Mouse (Mus musculus) ZHBTc4 (cell line): ENCODE data around the gene Ddx5.
"Not testable (repeated sequence)": the region's sequence is repeated elsewhere in the genome, so short reads cannot be mapped to it uniquely, and the experiment has no call there.

Source experiments
- DNase-seq: peaks from one replicate; pipeline ENCODE4 v3.0.0-alpha.2; 2011; ENCODE audit warnings: low read depth, low spot score

Ddx5 gene

DNA sequence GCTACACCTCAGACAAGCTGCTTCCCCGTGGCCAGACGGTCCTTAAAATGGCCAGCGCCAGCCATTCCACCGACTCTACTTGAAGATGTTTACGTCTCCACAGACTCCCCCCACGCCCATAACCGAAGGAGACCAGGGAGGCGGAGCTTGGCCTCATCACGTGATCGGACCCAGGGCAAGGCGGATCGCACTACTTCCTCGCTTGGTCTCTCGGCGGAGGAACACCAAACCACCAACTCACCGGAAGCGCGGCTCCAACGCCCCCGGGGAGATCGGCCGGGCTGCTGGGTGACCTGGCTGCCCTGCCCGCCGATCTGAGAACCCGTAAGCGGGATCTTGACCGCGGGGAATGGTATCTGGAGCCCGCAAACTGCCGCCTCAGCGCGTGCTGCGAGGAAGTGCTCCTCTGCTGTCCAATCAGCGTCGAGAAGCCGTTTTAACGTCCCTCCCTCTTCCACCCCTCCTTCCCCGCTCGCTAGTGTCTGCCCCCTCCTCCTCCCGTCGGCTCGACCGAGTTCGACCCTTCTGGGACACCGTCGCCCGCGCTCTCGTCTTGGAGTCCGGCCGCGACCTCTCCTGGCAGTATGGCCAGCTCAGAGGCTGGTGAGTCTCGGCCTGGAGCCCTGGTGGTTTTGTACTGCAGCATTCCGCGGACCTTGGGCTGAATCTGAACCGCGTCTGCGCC, at the start of gene Ddx5, which contains the start of gene Cep95:
TSS of gene Ddx5 (minus strand) at position 411 of the 685 bp plus-strand sequence.
TSS of gene Cep95 (plus strand) at position 478 of the 685 bp plus-strand sequence.
- peak; percentile 99 for DNase-seq

DNA sequence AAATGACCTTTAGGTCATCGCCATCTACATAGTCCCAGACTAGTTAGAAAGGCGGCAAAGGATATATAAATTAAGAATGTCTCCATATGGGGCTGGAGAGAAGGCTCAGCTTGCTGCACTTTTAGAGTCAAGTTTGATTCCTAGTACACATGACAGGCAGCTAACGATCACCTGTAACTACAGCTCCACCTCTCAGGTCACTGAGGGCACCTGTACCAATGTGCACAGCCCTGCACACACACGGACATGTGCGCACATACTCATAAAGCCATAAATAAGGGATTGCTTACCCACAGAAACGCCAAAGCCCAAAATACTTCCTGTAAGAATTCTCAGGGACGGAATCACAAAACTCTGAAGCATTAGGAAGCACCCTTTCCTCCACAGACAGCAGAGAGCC, 39.1 kb upstream of the Ddx5 start:
- no peak for DNase-seq

DNA sequence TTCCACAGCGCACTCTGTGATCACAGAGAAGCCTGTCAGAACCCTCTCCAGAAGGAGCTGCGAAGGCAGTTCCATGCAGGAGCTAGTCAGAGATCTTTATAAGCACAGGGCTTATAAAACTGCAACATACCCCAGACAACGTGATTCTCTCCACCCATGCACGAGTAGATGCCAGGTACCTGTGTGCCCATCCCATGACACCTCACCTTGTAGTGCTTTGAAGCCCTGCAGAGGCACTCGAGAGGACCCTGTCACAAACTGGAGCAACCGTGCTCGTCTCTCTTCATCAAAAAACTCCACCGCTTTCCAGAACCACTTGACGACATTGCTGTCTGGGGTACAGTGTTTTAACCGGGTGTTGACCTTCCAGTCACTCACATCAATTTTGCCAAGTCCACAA, 35.4 kb upstream of the Ddx5 start:
- no peak for DNase-seq

DNA sequence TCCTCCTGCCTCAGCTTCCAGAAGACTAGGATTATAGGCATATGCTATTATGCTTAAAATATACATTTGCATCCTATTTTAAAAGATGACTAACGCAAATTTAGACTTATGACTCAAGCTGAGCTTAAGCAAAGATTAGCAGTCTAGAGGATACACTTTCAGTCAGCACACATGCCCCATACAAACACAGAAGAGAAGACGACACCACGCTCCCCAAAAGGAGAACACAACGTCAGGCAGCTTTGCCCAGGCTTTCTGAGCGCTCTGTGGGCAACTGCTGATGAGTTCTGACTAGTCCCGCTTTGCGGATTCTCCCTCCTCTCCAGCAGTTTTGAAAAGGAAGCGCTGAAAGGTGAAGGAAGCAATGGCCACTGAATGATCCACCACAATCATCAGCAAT, 34.8 kb upstream of the Ddx5 start:
- DNase-seq = no peak

DNA sequence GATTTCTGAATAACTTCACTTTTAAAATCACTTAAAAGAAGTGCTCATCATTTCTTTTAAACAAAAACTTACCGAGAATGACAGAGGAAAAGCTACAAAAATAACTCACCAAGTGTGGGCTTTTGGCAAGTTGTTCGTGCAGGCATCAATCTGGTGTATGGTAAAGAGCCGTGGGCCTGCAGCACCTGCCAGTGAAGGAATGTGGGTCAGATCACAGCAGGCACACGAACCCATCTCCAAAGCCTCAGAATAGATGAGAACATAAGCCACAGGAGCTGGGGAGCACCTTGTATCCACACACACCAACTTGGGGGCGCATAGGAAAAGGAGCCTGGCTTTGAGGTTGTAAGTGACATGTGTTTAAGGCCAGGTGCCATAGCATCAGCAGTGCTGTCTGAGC, 33.9 kb upstream of the Ddx5 start:
- DNase-seq = no peak

DNA sequence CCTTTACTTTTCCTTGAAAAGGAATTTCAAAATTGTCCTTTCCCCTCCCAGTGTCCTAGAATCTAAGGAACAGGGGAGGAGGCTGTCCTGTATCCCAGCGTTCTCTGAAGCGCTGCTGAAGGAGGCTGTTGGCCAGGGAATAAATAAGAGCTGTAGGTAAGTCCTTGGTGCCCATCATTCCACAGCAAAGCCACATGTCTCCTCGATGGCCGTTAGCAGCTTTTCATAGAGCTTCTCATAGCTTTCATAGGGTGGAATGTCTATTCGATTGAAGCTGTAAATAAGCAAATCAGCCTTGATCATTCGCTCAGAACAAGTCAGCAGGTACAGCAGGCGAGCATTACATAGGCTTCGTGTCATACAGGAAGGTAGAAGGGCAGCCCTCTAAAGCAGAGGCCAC, 33.5 kb upstream of the Ddx5 start:
- no peak for DNase-seq

DNA sequence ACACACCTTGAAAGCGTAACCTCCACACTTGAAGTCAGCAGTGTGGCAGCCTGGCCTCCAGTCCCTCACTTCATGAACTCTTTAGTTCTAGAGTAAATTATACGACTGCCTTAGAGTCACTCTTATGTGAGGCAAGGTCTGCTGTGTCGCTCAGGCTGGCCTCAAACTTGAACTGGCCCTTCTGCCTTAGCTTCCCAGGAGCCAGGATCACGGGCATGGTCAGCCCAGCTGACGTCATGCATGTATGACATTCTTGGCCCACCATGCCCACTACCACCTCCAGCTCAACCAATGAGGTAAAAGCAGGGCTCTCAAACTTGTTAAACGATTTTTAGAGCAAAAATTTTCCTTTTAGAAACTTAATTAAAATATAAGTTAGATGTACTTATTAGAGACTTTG, 32.4 kb upstream of the Ddx5 start:
- no peak for DNase-seq

DNA sequence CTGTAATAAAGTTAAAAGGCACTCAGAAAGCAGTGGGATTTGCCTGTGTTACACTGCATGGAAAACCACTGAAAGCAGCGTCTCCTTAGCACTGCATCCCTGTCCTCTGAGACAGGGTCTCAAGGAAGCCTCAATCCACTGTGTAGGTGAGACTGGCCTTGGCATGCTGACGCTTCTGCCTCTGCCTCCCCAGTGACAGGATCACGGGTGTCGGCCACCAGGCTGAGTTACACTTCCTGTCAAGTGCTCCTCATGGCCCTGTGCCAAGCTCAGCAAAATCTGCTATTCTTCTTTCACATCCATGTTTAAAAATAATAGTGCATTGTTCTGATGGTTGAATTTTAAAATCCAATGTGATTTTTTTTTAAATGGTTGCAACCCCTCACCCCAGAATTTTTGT, 32.0 kb upstream of the Ddx5 start:
- DNase-seq = no peak

DNA sequence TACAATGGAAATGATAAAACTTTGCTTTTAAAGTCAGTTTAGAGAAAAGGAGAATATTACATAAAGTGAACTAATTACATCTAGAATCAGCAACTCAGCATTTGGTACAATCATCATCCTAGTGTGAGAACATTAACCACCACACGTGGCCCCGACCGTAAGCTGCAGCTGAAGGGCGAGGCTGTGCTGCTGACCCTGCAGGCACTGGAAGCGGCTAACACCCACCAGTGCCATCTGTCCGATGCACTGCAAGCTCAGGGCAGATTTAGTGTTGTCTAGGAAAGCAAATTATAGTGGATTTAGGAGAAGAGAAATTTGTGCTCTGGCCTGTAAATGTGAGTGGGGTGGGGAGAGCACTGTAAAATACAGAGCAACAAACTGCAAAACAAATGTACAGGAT, 31.3 kb upstream of the Ddx5 start:
- DNase-seq = no peak

DNA sequence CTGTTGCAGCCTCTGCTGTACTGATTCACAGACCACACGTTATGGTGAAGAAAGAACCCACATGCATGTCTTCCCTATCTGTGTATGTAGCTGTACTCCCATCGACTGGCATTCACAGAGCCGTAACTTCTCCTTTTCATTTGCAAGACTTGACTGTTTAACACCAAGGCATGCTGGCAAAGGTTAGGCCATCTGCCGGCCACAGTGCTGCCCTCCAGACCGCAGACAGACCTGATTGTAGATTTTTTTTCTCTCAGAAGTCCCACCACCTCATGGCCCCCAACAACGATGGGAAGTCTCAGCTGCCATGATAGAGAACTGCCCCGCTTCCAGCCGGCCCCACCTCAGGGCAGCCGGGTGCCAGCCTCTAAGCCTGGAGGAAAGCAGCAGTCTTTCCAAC, 30.6 kb upstream of the Ddx5 start:
- DNase-seq = no peak

DNA sequence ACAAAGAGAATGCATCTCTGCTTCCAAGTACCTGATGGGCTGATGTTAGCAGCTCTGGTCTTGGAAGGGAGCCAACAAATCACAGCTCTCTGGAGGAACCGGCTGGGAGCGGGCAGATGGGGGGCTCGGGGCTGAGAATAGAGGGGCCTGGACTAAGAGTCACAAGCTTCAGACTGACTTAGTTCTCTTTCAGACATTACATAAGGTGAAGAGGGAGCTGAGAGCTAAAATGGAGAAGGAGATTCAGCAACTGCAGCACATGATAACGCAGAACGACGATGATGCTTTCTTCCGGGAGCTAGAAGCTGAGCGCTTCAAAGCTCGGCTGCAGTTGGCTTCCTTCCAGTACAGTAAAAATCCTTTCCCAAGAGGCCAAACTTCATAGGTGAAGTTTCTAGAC, 29.4 kb upstream of the Ddx5 start:
- no peak for DNase-seq

DNA sequence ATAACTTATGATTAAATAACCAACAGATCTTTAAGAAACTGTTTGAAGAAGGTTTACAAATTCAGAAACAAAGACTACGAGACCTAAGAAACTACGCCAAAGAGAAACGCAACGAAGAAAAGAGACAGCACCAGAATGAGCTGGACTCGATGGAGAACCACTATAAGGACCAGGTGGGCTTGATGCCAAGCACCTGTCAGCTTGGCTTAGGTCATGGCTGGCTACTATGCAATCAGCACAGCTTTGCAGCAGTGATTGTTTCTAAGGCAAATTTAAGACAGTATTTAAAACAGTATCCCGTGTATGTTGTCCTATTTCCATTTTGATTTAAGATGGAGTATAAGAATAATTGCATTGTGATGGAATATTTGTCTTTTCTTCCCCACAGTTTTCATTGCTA, 28.8 kb upstream of the Ddx5 start:
- DNase-seq = no peak

DNA sequence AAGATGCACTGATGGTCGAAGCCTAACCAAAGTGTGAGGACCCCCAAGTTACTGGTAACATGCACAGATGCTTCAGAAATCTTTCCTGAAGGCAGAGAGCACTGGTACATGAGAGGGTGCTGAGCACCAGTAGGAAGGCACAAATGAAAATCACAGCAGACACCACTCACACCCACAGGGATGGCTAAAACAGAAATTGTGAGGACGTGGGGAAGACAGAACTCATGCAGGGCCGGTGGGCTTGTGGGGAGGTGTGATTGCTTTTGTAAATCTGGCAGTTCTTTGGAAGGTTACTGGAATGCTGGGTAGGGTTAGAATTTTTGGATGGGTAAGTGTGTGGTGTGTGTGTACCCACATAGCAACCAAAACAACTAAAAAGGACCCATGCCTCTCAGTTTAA, 28.2 kb upstream of the Ddx5 start:
- DNase-seq = no peak

DNA sequence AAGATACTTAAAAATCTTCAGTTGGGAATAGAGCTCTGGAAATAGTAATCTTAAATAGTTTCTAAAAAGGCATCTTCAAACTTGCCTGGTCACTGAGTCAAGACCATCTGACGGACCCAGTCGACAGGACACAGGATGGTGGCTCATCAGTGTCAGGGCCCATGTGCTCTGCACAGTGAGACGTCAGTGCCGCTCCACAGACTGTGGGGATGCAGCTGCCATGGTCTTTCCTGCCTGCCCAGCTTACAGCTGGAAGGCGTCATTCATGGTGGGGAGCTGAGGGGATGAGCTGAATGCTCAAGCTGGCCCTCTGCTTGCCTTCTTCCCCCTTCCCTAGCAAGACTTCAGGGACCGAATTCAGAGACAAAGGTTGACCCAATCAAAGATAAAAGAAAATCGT, 27.3 kb upstream of the Ddx5 start:
- no peak for DNase-seq

DNA sequence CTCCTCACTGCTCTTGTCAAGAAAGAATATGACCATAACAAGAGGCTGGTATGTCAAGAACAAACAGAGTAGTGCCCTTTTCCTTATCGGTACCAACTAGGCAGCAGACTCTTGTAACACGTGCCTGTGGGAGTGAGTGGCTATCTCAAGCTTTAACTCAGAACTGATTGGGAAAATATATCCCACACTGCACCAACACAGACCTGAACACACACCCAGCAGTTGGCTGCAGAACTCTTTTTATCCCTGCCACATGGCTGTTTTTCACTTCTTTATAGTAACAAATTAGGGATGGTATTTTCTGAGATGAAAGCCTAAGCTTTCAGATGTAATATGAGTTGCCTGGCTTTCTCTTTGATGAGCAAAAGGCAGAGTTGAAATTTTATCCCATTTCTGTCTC, 26.8 kb upstream of the Ddx5 start:
- no peak for DNase-seq

DNA sequence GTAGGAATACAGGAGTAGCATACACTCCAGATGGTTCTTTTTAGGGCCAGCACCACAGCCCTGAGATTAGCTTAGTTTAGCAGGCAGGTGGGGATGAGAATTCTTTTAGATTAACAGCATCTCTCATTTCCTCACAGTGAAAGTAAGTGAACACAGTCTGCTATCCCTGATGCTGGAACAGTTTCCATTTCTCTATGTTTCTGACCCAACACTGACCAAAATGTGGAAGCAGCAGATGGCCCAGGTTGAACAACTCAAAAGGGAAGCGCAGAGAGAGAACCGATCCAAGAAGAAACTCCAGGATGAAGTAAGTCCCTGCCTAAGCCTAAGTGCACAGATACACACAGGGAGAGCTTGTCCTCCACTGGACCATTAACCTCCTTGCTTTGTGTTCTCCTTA, 26.3 kb upstream of the Ddx5 start:
- DNase-seq = no peak

DNA sequence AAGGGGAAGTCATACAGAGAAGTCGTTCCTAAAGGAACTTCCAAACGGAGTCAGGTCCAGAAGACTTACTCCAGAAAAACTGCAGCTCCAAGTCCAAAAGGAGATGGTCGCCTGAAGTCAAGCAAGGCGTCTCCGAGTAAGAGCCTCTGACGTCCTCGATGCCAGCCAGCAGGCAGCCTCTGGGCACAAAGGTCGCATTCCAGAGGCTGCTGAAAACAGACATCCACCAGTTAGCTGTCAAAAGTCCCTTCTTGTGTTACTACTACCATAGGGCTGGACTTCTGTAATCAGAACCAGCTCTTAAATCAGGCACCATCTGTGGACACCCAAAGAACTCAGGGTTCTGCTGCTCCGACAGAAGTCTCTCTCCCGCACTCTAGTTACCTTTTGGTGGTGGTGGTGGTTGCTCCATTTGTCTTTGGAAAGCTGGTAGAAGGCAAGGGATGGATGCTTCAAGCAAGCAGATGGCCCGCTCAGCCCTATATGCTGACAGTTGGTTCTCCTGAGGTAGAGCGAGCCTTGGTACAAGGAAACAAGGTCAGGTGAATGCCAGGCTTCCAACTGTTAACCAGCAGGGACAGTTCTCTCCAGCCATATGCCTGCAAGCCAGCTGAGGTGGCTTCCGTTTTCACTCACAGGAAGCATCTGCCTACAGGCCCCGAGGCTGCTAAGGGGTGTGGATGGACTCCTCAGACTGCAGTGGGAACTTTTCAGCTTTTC, 25.8 kb upstream of the Ddx5 start:
- DNase-seq = no peak

DNA sequence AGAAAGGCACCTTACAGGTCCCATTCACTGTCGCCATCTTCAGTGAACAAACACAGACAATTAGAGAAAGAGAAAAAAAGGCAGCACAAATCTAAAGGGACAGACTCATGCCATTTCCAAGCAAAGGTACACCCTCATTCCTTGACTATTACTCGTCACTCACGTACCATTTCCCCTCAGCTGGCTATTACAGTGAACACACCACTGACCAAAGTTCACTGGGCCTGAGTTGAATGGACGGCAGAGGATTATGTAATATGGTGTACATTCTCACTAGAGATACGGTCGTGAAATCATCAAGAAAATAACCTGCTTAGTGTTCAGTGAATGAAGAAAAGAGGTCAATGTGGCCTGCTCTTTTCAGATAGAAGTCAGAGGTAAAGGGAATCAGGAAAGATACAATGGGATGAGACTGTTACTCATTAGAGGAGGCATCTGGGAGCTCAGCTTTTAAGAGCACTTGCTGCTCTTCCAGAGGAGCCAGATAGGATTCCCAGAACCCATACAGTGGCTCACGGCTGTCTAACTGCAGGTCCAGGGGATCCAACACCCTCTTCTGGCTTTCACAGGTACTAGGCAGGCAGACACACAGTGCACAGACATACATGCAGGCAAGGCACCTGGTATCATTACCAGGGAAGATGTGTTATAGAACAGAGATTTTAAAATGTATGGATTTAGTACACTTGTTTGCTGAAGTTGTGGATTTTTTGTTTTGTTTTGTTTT, 23.6 kb upstream of the Ddx5 start:
- DNase-seq = no peak

DNA sequence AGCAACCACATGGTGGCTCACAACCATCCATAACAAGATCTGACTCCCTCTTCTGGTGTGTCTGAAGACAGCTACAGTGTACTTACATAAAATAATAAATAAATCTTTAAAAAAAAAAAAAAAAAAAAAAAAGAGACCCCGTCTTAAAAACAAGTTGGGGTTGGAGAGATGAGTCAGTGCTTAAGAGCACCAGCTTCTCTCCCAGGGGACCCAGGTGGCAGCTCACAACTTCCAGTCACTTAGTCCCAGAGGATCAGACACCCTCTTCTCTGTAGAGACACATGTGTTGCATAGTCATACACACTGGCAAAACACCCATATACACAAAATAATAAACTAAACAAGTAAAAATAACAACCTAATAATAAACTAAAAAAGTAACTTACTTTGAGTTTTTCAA, 18.5 kb upstream of the Ddx5 start:
- DNase-seq = not testable (repeated sequence)

DNA sequence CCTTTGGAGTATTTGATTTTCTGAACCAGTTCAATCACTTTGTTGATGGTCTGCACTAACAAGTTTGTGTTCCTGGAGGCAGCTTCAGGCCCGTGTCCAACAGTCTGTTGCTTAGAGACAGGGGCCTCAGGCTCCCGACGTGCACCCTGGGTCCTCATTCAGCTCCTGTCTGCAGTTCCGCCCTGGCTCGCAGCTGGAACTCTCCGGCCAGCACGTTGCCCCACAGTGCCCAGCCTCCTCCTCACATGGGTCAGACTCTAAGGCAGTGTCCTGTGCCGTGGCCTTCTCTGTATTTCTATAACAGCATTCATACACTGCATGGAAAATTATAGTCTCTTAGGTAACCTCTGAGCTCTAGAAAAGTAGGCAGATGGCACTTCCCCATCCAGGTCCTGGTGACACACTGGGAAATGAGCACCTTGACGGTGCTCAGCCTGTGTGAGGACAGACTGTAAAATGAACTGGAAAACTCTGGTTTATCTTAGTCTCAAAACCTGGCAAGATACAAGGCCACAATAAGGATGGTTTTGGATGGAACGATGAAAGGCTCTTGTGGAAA, 13.2 kb upstream of the Ddx5 start:
- DNase-seq = no peak

DNA sequence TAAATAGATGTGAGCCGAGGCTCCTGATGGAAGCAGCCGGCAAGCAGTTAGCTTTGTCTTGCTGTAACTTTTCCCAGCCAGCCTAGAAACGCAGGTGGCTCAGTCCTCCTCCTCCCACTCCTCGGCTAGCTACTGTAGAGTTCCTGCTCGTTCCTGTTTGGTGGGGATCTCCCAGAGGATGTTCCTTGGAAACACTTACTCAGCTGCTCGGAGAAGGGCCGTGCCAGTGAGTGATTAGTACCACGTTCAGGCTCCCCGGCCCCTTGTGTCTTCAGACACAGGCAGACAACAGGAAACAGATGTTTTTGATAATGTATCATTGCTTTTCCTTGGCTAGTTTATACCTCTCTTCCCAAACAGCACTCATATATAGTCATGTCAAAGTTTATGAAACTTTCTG, 6.7 kb upstream of the Ddx5 start:
- no peak for DNase-seq

DNA sequence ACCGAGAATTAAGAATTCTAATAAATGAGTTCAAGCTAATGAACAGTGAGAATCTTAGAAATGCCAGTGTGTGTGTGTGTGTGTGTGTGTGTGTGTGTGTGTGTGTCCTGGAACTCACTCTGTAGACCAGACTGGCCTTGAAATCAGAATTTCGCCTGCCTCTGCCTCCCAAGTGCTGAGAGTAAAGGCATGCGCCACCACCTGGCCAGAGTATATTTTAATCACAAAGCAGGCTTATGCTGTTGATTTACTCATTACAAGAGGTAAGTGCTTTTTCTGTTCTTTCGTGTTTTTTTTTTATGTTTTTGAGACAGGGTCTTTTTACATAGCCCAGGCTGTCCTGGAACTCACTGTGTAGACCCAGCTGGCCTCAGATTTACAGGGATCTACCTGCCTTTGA, 4.9 kb upstream of the Ddx5 start:
- no peak for DNase-seq

DNA sequence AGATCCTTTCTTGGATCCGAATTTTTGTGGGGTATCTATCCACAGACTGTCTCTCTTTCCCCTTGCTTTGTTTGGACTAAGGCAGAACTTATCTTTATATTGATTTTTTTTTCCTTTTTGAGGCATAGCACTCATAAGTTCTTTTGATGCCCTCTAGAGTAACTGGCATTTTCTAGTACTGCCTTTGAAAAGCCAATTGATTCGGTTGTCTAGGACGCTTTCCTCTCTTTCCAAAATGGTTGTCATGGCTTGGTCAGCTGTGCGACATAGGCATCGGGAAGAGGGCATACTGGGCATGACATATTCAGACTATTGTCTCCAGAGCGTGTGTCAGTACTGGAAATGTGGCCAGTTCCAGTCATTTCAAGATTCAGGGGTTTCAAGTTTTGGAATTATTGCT, 664 bp upstream of the Ddx5 start:
- no peak for DNase-seq
